Mouse (Mus musculus): ENCODE measurements around the gene P3h1. TPM values are rescaled to one million over a fixed set of nuclear protein-coding genes. Genes with fewer than 3 reads are reported as not detected.

Gene P3h1
- total RNA-seq, 2 experiments from 2014 or later: 23.3 to 30.5 TPM

DNA sequence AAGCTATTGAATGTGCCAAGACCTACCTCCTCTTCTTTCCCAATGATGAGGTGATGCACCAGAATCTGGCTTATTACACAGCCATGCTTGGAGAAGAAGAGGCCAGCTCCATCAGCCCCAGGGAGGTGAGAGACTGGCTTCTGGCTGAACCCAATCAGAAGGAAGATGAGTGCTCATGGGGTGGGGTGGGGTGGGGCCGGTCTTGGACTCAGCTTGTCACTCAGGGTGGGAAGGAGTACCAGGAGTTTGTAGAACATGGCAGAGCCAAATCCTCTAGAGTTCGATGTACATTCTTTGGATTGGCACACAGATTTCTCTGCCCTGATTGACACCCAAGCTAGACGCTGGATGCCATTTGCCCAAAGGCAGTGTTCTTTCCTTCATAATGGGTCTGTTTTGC is 5.9 kb downstream of the P3h1 start:
- no peak for DNase-seq

- DNase-seq: no peak
Measured at GRCm38 (mm10) chr4:119239181-119239682, 6.5 kb downstream of the P3h1 start.

DNA sequence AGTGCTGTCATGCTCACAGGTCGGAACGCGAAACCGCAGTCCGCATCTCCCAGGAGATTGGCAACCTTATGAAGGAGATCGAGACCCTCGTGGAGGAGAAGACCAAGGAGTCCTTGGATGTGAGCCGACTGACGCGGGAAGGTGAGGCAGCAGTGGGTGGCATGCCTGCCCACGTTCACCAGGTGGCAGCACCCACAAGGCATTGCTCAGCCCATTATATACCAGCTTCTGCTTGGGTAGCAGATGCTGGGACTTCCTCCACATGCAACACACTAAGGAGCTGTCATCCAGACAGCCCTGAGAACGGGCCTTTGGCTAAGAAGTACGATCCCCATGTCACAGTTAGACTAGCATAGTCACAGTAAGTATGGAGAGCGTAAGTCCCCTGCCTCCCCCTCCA is 8.9 kb downstream of the P3h1 start:
- DNase-seq: no peak

- no peak for DNase-seq
Measured at GRCm38 (mm10) chr4:119242571-119242970, 9.9 kb downstream of the P3h1 start.

DNA sequence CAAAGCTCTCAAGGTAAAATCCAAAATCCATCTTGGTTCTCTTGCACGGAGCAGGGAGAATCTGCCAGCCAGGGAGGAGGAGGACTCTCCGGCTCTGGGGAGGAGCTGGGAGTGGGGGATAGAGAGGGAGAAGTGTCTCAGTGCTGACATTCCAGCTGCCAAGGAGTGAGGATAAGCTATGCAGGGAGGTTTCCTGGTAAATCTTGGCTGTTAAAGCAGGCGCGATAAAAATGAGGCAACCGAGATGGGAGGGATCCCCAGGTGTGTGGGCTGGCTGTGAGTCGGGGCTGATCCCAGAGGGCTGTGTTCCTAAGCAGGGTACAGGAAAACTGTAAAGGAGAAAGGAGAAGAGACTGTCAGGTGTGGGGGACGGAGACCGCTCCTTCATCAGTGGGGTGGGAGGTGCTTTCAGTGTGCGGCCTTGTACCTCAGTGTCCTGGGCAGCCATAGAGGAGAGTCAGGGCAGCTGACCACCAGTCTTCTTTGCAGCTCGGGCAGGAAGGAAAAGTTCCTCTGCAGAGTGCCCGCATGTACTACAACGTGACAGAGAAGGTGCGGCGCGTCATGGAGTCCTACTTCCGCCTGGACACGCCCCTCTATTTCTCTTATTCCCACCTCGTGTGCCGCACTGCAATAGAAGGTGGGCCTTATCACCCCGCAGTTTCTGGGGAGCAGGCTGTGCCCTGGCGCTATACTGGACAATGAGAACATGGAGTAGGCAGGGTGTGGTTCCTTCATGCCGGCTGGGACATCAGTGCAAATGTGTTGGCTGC is 11.9 kb downstream of the P3h1 start:
- DNase-seq: no peak

GRCm38 (mm10) chr4:119245556-119245955 is 12.8 kb downstream of the P3h1 start:
- no peak for DNase-seq

GRCm38 (mm10) chr4:119245961-119246360 is 13.2 kb downstream of the P3h1 start:
- DNase-seq: no peak

DNA sequence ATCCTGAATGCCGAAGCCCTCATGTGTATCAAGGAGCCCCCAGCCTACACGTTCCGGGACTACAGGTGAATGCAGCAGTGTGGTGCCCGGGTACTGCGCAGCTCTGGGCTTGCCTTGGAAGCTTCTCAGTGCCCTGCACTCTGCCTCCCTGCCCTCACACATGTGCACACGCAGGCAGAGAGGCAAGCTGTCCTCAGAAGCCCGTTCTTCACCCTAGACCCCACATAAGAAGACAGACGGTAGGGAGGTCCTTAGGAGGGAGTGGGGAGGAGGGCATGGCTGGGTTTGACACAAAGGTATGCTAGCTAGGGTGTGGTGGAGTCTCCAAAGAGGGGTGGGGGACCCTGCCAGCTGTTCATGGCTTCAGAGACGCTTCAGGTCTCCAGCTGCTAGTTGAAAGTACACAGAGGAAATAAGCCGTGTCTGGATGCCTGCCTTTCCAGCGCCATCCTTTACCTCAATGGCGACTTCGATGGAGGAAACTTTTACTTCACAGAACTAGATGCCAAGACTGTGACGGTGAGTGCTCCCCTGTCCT is 14.0 kb downstream of the P3h1 start:
- DNase-seq: no peak

GRCm38 (mm10) chr4:119247462-119248235 is 14.9 kb downstream of the P3h1 start:
- peak; percentile 80 for DNase-seq

DNA sequence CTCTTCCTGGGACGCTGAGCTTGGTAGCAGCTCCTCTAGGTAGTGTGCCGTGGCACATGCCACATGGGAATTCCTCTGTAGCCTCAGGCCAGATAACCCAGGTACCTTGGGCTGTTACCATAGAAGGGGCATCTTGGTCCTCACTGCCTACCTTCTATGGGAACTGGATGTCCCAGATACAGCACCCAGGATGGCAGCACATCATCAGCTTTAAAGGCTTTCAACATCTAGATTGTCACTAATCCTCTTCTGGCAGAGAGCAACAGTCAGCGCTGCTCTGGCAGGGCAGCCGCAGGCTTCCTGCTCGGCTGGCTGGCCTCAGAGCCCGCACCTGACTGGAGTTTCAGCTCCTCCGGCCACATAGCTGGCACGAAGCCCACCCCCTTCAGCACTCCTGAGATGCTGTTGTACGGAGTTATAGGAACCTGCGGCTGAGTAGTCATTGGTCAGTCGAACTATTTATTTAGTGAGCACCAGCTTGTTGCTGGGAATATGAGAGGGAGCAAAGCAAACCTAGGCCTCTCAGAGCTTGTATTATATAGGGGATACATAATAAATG is 15.8 kb downstream of the P3h1 start:
- DNase-seq: no peak

DNA sequence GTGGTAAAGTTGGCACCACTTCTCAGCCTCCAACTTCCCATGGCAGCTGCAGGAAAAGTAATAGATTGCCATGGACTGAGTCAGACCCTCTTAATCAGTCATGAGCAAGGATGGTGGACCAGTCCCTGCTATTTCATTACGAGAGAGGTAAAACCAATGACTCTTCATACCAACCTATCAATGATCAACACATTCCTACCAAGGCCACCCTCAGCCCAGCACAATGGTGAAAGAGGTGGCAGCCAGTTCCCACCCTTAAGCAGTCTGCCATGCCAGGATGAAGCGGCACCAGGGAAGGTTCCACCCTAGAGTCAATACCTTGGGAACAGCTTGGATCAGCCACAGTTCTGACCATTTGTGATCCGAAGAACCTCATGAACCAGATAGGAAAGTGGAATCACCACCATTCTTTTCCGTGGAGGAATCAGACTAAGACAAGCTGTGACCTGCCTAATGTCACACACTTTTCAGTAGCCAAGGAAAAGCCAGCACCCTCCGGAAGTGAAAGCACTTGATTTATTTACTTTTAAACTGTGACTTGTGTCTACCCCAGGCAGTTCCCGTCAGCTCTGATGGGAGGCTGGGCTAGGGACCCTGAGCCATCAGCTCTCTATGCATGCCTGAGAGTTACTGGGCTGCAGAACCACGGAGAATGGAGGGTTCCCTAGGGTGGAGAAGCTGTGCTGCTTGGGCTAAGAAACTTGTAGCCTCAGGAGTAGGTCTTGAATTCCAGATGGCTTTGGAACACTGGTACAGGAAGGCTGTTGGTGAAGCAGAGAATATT is 19.5 kb downstream of the P3h1 start:
- DNase-seq: no peak

DNA sequence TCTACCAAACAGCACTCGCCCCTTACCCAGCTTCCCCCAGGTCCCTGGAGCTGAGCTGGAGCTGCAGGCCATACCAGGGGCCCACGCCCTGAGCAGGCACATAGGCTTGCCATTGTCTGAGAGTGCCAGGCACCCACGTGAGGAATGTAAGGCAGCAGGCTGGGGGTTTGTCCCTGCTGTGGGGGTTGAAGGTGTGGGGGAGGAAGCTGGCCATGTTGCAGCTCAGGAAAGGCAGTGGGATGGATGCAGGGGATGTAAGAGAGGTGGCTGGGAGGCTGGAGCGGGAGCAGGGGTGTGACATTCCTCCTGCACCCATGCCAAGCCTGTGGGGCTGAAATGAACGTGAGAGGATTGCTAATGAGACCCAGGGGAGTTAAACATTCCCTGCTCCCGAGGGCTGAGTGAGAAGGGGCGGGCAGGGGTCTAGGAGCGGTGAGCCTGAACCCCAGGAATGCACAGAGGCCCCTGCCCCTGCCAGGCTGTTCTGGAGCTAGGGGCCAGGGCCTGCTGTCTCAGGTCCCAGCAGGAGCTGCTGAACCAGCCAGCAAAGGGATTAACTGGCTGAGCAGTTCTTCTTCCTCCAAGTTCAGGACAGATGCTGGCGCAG is 21.4 kb downstream of the P3h1 start:
- no peak for DNase-seq

- no peak for DNase-seq
Measured at GRCm38 (mm10) chr4:119255351-119255750, 22.6 kb downstream of the P3h1 start, which contains the start of gene Cldn19. Gene Cldn19 (plus strand): TSS chr4:119255414.

DNA sequence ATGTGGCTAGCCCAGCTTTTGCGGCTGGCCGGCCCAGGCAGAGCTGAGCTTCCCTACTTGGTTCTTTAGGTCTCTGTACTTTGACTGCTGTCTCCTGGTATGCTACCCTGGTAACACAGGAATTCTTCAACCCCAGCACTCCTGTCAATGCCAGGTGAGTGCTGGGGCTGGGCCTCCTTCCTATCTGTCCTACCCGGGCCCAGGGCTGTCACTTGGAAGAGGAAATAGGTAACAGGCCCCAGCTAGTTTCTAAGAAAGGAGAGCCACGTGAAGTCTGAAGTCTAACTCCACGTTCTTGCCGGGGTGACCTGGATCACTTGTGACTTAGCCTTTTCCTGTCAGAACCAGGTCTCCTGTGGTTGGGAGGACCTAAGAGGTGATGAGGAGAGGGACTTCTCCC is 24.4 kb downstream of the P3h1 start:
- no peak for DNase-seq

- no peak for DNase-seq
Measured at GRCm38 (mm10) chr4:119259344-119260254, 26.9 kb downstream of the P3h1 start.

GRCm38 (mm10) chr4:119261087-119261713 is 28.5 kb downstream of the P3h1 start:
- DNase-seq: no peak

- DNase-seq: no peak
Measured at GRCm38 (mm10) chr4:119262483-119262882, 29.8 kb downstream of the P3h1 start.

GRCm38 (mm10) chr4:119263459-119263858 is 30.7 kb downstream of the P3h1 start:
- DNase-seq: no peak

DNA sequence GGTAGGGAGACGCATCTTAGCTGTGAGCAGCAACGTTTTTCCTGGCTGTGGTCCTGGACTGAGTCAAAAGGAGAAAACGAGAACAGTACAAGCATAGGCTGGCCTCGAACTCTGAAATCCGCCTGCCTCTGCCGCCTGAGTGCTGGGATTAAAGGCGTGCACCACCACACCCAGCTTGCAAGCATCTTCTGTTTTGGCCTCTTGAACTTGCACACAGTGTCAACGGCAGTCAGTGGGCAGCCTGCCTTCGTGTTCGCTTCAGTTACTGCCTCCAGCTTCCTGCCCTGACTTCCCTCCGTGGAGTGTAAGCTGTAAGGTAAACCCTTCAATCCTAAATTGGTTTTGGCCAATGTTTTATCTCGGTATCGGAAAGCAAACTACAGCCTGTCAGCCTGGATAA is 33.9 kb downstream of the P3h1 start:
- DNase-seq: no peak

GRCm38 (mm10) chr4:119274627-119275026 is 41.9 kb downstream of the P3h1 start:
- no peak for DNase-seq
